Mouse (Mus musculus) thymus, adult 2 months (tissue): ENCODE measurements around the gene Glra1.

Experiments
- CTCF ChIP-seq: fragments of 200-500 bp; IDR thresholded peaks from 2 replicates; pipeline ENCODE4 v1.5.1; 2012; ENCODE audit warnings: mild to moderate bottlenecking, control low read depth, low read length, moderate library complexity, borderline replicate concordance; ENCODE audit not compliant: control insufficient read depth, poor library complexity, insufficient read depth; ENCODE audit errors: extremely low read depth
- POLR2A ChIP-seq: fragments of 200-500 bp; IDR thresholded peaks from 2 replicates; pipeline ENCODE4 v1.6.1; 2012; ENCODE audit warnings: mild to moderate bottlenecking, low read length, control low read depth, moderate library complexity; ENCODE audit not compliant: control insufficient read depth, poor library complexity, insufficient read depth; ENCODE audit errors: extremely low read depth

- no peak for TF ChIP-seq CTCF
- TF ChIP-seq POLR2A, result no peak
These were observed 73.2 kb downstream of the Glra1 start for GRCm38 (mm10) chr11:55534766-55535165.
